Mouse (Mus musculus) monocyte, adult 5-6 weeks (primary cell): ENCODE results near the gene Cdk5rap3. TPM values are rescaled to one million over a fixed set of nuclear protein-coding genes. Genes with fewer than 3 reads are reported as not detected.

Experiments
- ATAC-seq: fragments of 153-309, 156-312 bp; replicated peaks from 2 replicates; pipeline ENCODE4 v1.8.0; 2017; ENCODE audit warnings: mild to moderate bottlenecking; ENCODE audit not compliant: low TSS enrichment, insufficient number of reproducible peaks, severe bottlenecking, poor library complexity, low FRiP score
- total RNA-seq: library from RNA; stranded (forward); fragments of 200-1000, 200-491, 200-594 nt; gene quantifications from 3 replicates; pipeline ENCODE4 v1.2.3, GENCODE M21; 2017

The Cdk5rap3 gene
- total RNA-seq, 1 experiment from 2014 or later, result 38.4 TPM

- ATAC-seq, result no peak
Observed at GRCm38 (mm10) chr11:96935872-96936650, 19.8 kb upstream of the Cdk5rap3 start.

GRCm38 (mm10) chr11:96934921-96935356 lies 18.6 kb upstream of the Cdk5rap3 start:
- ATAC-seq, result peak; percentile 95

- ATAC-seq, result no peak
Observed at GRCm38 (mm10) chr11:96933562-96934276, 17.4 kb upstream of the Cdk5rap3 start.

DNA sequence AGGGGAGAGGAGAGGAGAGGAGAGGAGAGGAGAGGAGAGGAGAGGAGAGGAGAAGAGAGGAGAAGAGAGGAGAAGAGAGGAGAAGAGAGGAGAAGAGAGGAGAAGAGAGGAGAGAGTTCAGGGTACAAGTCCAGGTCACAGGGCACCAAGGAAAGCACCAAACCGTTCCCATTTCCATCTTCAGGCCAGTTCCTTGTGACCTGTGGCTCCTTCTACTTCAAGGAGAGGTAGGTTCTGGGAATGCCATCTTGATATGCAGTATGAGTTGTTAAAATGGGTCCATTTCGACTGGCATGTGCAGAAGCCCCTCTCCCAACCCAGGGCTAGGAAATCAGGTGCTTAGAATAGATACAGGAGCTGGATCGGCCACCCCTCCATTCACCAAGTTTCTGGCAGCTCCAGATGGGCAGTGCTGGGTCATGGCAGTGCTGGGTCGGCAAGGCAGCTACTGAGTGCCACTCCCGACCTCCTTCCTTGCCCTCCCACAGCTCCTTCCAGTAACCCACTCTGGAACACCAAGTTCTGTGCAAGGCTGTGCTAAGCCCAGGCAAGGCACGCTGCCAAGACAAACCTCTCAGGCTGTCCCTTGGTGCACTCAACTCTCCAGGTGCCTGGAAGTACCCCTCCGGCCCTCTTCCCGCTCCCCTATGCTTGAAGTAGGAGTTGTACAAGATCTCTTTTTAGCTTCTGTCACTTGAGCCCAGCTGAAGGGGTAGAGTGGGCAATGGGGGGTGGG lies 15.2 kb upstream of the Cdk5rap3 start:
- no peak for ATAC-seq

- ATAC-seq, result no peak
Observed at GRCm38 (mm10) chr11:96929766-96930331, 13.6 kb upstream of the Cdk5rap3 start.

- ATAC-seq, result no peak
Observed at GRCm38 (mm10) chr11:96929096-96929765, 12.9 kb upstream of the Cdk5rap3 start.

- no peak for ATAC-seq
Observed at GRCm38 (mm10) chr11:96928691-96929090, 12.4 kb upstream of the Cdk5rap3 start.

DNA sequence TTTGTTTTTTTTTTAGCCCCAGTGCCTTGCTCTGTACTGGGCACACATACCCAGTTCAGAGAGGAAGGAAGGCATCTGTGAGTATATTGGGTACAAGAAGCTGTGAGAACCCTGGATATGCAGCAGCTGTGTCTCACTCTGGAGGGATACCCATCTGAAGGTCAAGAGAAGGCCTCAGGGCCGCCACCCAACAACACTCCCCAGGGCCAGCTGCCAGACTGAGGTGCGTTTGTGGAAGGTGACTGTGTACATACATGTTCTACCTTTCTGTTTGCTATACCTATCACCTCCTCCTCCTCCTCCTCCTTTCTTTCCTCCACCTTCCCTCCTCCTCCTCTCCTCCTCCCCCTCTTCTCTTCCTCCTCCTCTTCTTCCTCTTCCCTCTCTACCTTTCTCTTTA lies 11.8 kb upstream of the Cdk5rap3 start, which contains the start of gene Prr15l:
Gene Prr15l, plus strand, starts transcription at position 17 of the 400 bp plus-strand sequence.
- ATAC-seq, result no peak

DNA sequence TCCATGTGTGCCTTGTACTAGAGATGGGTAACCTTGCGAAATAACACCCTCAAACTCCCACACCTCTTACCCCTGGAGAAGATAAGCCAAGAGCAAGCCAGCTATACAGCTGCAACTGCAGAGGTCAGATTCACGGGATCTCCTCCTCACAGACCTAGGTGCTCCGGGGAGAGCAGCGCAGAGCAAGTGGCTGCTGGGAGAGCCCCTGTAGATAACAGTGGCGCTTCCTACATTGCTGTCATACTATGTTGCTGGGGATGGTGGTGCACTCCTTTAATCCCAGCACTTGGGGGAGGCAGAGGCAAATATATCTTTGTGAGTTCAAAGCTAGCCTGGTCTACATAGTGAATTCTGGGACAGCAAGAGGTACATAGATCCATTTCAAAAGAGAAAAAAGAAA lies 10.3 kb upstream of the Cdk5rap3 start:
- ATAC-seq, result no peak

DNA sequence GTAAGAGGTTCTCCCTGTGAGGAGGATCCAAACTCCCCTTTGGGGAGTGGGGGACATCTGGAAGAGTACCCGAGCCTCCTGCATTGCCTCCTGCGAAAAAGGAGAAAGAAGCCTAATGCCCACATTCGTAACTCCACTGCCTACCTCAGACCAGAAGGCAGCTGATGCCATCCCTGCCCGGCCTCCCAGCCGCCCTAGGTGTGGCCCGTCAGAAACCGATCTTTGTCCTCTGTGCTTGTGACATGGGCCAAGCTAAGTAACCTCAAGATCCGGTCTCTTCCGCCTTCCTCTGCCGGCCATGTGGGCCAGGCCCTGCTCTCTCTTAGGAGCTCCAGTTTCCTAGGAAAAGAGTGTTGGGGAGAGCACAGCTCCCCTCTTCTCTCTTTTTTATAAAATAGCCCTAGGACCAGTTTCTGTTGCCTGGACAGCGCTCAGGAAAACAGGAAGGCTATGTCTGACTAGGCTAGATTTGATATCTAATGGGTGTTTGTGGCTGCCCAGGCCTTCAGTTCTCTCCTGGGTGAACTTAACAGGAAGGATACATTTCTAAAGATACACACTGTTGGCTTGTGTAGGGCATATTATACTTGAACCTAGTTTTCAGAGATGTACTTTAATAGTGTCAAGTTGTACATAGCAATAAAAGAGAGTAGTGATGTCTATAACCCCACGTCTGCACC lies 9.3 kb upstream of the Cdk5rap3 start:
- peak; percentile 91 for ATAC-seq

GRCm38 (mm10) chr11:96924861-96925260 lies 8.6 kb upstream of the Cdk5rap3 start:
- ATAC-seq, result peak; percentile 82

GRCm38 (mm10) chr11:96919003-96919402 lies 2.7 kb upstream of the Cdk5rap3 start:
- ATAC-seq, result no peak

DNA sequence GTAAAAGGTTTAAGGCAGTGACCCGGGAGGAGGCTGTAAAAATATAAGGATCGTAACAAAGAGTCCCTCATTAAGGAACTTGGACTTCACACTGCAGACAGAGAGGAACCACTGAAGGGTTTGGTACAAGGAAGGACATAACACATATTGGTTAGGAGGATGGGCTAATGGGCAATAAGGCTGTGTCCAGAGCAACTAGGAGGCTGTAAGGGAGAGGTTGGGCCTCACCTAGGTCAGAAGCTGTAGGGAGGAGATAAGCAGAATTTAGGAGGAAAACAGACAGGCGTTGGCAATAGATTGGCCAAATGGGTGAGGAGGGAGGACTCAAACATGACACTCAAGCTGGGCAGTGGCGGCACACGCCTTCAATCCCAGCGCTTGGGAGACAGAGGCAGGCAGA lies 1.1 kb upstream of the Cdk5rap3 start:
- no peak for ATAC-seq

GRCm38 (mm10) chr11:96916885-96917396 lies 645 bp upstream of the Cdk5rap3 start:
- no peak for ATAC-seq

DNA sequence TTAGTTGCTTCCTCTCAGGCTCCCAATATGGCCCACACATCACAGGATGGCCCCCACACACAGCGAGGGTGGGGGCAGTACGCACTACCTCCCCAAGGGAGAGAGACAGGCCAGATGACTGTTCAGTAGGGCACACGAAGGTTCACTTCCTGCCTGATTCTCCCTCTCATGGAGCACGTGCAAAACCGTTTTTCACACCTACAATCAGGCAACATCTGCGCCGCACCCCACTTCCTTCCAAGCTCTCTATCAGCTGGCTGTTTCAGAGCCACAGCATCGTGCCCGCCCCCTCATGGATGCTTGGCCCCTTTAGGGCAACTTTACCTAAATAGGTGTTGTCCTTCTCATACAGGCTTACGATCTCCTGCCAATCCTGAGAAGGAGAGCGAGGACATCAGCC lies 3.6 kb downstream of the Cdk5rap3 start:
- ATAC-seq, result no peak

GRCm38 (mm10) chr11:96910003-96910402 lies 6.3 kb downstream of the Cdk5rap3 start:
- ATAC-seq, result peak; percentile 64

DNA sequence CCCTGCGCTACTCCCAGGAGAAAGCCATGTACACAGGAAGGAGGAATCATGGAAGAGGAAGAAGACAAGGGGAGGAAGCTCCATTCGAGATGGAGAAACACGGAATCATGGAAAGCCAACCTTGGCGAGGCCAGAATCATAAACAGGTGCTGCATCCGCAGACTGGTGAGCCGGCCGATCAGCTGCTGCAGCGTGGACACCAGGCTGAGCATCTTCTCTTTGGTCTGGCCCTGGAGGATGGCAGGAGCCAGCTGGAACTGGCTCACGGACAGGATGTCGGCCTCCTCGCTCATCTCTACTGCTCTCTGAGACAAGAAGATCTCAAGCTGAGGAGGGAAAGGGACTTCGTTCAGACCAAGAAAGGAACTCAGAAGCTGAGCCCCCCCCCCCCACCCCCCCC lies 7.7 kb downstream of the Cdk5rap3 start:
- no peak for ATAC-seq
